Mouse (Mus musculus) liver, adult 2 months (tissue): ENCODE results near the gene Ccser2. TPM values are rescaled to one million over a fixed set of nuclear protein-coding genes. Genes with fewer than 3 reads are reported as not detected.

Experiments
- DNase-seq: peaks from one replicate; pipeline ENCODE4 v3.0.0-alpha.2; 2011; ENCODE audit warnings: low read depth, low spot score; ENCODE audit errors: extremely low read depth
- H3K27ac ChIP-seq: fragments of 200-500 bp; replicated peaks from 2 replicates; pipeline ENCODE4 v1.5.1; 2012; ENCODE audit warnings: low read depth, mild to moderate bottlenecking, control low read depth, inconsistent platforms, low read length; ENCODE audit not compliant: insufficient read depth
- H3K27me3 ChIP-seq: fragments of 200-500 bp; 2 replicates; pipeline ENCODE4 v1.6.1; 2012; ENCODE audit warnings: mild to moderate bottlenecking, moderate library complexity, low read length, inconsistent platforms; ENCODE audit not compliant: control insufficient read depth, insufficient read depth
- H3K36me3 ChIP-seq: fragments of 200-500 bp; 2 replicates; pipeline ENCODE4 v1.6.1; 2012; ENCODE audit warnings: low read length, inconsistent platforms; ENCODE audit not compliant: control insufficient read depth, insufficient read depth
- H3K4me1 ChIP-seq: fragments of 200-500 bp; 2 replicates; pipeline ENCODE4 v1.6.1; 2011; ENCODE audit warnings: low read length; ENCODE audit not compliant: control insufficient read depth, insufficient read depth
- H3K4me3 ChIP-seq: fragments of 200-500 bp; 2 replicates; pipeline ENCODE4 v1.5.1; 2011; ENCODE audit warnings: low read depth, mild to moderate bottlenecking, control low read depth, low read length, moderate library complexity; ENCODE audit not compliant: insufficient read depth
- H3K79me2 ChIP-seq: fragments of 200-500 bp; 2 replicates; pipeline ENCODE4 v1.6.1; 2012; ENCODE audit warnings: inconsistent platforms, mild to moderate bottlenecking, low read length, moderate library complexity; ENCODE audit not compliant: control insufficient read depth, insufficient read depth
- H3K9ac ChIP-seq: fragments of 200-500 bp; 2 replicates; pipeline ENCODE4 v1.6.1; 2012; ENCODE audit warnings: low read depth, mild to moderate bottlenecking, control low read depth, inconsistent platforms, low read length
- CTCF ChIP-seq: fragments of 200-500 bp; IDR thresholded peaks from 2 replicates; pipeline ENCODE4 v1.5.1; 2011; ENCODE audit warnings: low read depth, low read length, control low read depth
- POLR2A ChIP-seq: fragments of 200-500 bp; IDR thresholded peaks from 2 replicates; pipeline ENCODE4 v1.6.1; 2011; ENCODE audit warnings: low read length, control low read depth; ENCODE audit not compliant: insufficient read depth; ENCODE audit errors: extremely low read depth
- WGBS: fragments of 180-500 bp; shearing (Covaris S2); methylation state at CpG from one replicate; pipeline ENCODE4 v1.1.7; 2018; 5-methylcytosine and 5-hydroxymethylcytosine counted together
- polyA plus RNA-seq: library from polyadenylated mRNA; depleted of rRNA; stranded (reverse); fragments of >200 nt; gene quantifications from 2 replicates; pipeline ENCODE4 v1.2.3, GENCODE M21; 2012
- total RNA-seq: library from RNA; depleted of rRNA; stranded (reverse); fragments of >200 nt; gene quantifications from 2 replicates; pipeline ENCODE4 v1.2.3, GENCODE M21; 2014

The Ccser2 gene
- total and polyA plus RNA-seq, 2 experiments: 7.4 to 21.1 TPM

DNA sequence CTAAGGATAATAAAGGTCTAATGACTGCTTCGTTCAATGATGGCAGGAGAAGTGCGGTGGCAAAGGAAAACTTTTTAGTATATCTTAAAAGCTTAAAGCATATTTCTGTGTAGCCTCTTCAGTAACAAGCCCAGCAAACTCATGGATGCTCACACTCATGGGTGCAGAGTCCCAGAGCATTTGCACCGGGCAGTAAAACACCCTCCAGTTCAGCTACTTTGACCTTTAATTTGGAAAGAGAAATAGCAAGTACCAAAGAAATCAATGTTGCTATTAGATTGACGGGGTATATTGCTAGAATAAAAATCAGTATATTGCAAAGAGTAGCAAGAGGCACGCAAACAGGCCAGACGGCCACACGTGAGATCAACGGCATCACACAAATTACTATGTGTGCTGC, 48.7 kb downstream of the Ccser2 start:
- H3K36me3 ChIP-seq: peaks cover 21% of the 10 kb centered on the region
- DNase-seq: peak; percentile 77
- peaks cover 15% of the 10 kb centered on the region; the same call in 1 of the 2 replicates for H3K4me1 ChIP-seq
- no peak for TF ChIP-seq POLR2A
- TF ChIP-seq CTCF: no peak
- peak overlapping the region; percentile 3; the same call in 1 of the 2 replicates for H3K27ac ChIP-seq
- no peak overlapping the region for H3K9ac ChIP-seq
- 47% methylated on average over 8 of the region's 8 CpGs for WGBS
- no peak overlapping the region for H3K4me3 ChIP-seq
- H3K79me2 ChIP-seq: peaks cover 8% of the 10 kb centered on the region; the same call in 1 of the 2 replicates
- H3K27me3 ChIP-seq: no peaks in the 10 kb centered on the region

DNA sequence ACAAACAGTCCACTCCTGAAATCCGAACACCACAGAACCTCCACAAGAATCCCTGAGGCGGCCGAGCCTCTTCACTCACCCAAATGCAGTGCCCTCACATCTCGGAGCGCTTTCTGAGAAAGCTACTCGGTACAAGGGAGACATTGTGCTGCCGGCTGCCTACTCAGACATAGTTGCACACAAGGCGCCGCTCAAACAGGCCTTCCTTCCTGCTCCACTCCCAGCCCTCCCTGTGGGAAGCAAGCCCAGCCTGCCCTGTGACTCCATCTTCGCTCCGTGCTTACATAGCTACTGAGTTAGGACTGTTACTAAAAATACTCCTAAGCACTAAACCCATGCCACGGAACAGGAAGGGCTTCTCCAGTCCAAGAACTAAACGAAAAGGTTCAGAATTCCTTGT, 49.4 kb downstream of the Ccser2 start:
- peaks cover 15% of the 10 kb centered on the region; the same call in 1 of the 2 replicates for H3K4me1 ChIP-seq
- H3K9ac ChIP-seq: peak overlapping the region; percentile 80
- TF ChIP-seq POLR2A (no peak), CTCF (no peak)
- H3K27ac ChIP-seq: peak overlapping the region; percentile 77
- peaks cover 8% of the 10 kb centered on the region; the same call in 1 of the 2 replicates for H3K79me2 ChIP-seq
- H3K27me3 ChIP-seq: no peaks in the 10 kb centered on the region
- DNase-seq: peak; percentile 76
- H3K4me3 ChIP-seq: peak overlapping the region; percentile 15
- 37% methylated on average over 13 of the region's 13 CpGs for WGBS
- peaks cover 21% of the 10 kb centered on the region for H3K36me3 ChIP-seq

DNA sequence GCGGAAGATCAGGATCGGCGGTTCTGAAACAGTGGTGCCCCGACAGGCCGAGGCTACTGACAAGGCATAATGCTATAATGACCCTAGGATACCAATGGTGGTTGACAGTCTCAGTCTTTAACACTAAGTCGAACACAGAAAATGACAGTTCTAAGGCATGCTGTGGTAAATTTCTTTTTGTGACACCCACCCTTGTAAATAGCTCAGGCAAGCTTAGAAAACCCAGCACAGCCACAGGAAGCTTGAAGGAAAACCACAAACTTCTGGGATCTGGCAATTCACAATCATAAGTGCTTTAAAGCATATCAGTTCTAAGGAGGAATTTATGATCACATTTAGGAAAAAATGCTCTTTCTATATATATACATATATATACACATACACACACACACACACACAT, 53.4 kb downstream of the Ccser2 start:
- Histone ChIP-seq H3K27me3 (no peaks in the 10 kb centered on the region), H3K79me2 (peaks cover 10% of the 10 kb centered on the region; the same call in 1 of the 2 replicates), H3K4me3 (no peak overlapping the region), H3K27ac (no peak overlapping the region), H3K36me3 (peaks cover 17% of the 10 kb centered on the region), H3K4me1 (peaks cover 4% of the 10 kb centered on the region; the same call in 1 of the 2 replicates), H3K9ac (no peak overlapping the region)
- DNase-seq: no peak
- no peak for TF ChIP-seq POLR2A
- 97% methylated on average over 6 of the region's 6 CpGs for WGBS

- Histone ChIP-seq H3K27me3 (no peaks in the 10 kb centered on the region), H3K79me2 (peaks cover 12% of the 10 kb centered on the region; the same call in 1 of the 2 replicates), H3K36me3 (peaks cover 18% of the 10 kb centered on the region), H3K4me1 (peaks cover 2% of the 10 kb centered on the region; the same call in 1 of the 2 replicates), H3K27ac (no peak overlapping the region), H3K9ac (no peak overlapping the region), H3K4me3 (no peak overlapping the region)
- 65% methylated on average over 3 of the region's 3 CpGs for WGBS
- peak; percentile 63 for DNase-seq
- TF ChIP-seq POLR2A (no peak), CTCF (no peak)
Observed at GRCm38 (mm10) chr14:36914473-36915005, 54.0 kb downstream of the Ccser2 start.

DNA sequence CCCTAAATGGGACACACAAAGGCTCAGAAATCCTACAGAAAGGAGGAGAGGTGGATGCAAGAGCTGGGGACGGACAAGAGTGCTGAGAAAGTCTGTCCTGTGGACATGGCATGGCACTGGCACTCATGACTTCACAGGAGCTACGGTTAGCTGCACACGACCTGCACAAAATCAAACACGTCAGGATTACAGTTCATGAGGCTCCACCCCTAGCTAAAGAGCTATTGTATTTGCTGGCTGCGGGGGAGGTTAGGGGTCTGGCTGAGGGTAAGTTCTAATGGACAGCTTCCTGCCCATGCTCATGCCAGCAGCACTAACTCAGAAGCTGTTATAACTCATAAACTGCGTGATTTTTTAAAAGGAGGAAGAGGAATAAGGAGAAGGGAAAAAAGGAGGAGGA, 56.8 kb downstream of the Ccser2 start:
- peaks cover 23% of the 10 kb centered on the region for H3K36me3 ChIP-seq
- no peaks in the 10 kb centered on the region; the same call in 1 of the 2 replicates for H3K4me1 ChIP-seq
- 61% methylated on average over 6 of the region's 6 CpGs for WGBS
- TF ChIP-seq POLR2A (no peak), CTCF (no peak)
- no peak overlapping the region for H3K9ac ChIP-seq
- H3K27ac ChIP-seq: no peak overlapping the region
- H3K4me3 ChIP-seq: no peak overlapping the region
- no peak for DNase-seq
- peaks cover 9% of the 10 kb centered on the region; the same call in 1 of the 2 replicates for H3K79me2 ChIP-seq
- no peaks in the 10 kb centered on the region for H3K27me3 ChIP-seq

DNA sequence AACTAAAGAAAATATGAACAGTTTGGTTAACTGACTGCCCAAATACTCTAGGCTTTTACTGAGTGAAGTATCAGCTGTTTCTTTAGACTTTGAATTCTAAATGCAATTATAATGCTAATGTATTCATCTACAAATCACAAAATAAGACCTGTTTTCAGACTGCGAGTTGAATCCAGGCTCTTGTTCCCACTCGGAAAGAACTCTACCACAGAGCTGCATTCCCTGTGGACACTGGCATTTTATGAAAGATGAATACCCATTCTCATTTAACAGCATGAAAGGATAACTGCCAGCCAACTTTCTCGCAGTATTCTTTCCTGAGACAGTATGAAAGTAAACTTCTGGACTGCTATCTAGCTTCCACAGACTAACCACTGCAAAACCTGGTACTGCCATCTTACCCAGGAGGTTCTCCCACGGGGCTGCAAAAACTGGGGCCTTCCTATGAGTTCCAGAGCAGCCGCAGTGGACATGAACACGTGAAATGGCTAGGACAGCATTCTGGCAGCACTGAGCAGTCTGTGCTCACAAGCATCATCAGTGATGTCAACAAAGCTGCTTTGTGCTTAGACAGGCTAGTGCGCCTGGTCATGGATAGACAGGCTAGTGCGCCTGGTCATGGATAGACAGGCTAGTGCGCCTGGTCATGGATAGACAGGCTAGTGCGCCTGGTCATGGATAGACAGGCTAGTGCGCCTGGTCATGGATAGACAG, 62.6 kb downstream of the Ccser2 start:
- Histone ChIP-seq H3K36me3 (peaks cover 24% of the 10 kb centered on the region), H3K9ac (no peak overlapping the region), H3K27me3 (no peaks in the 10 kb centered on the region), H3K4me3 (no peak overlapping the region), H3K79me2 (peaks cover 4% of the 10 kb centered on the region; the same call in 1 of the 2 replicates), H3K4me1 (no peaks in the 10 kb centered on the region), H3K27ac (no peak overlapping the region)
- no peak for DNase-seq
- WGBS: 97% methylated on average over 11 of the region's 11 CpGs
- TF ChIP-seq CTCF: no peak
- no peak for TF ChIP-seq POLR2A
